Mouse (Mus musculus): ENCODE measurements around the gene Med12. TPM values are rescaled to one million over a fixed set of nuclear protein-coding genes. Genes with fewer than 3 reads are reported as not detected.

The Med12 gene
- total RNA-seq (2021) = 10 to 100 TPM; 17.2 to 19.4 TPM
- long read RNA-seq, experiment 1, full-length matches to known transcripts = 3 of 13 reads
- long read RNA-seq, experiment 1, partial matches to known transcripts = 2 of 13 reads
- long read RNA-seq, experiment 1, other reads (novel, unspliced or antisense) = 8 of 13 reads
- long read RNA-seq, experiment 2, partial matches to known transcripts = 6 of 13 reads
- long read RNA-seq, experiment 2, other reads (novel, unspliced or antisense) = 7 of 13 reads

- peak; percentile 94 for DNase-seq
- Histone ChIP-seq H3K4me3 (peak within 1 kb of the TSS; percentile 73), H3K27ac (peak within 1 kb of the TSS; percentile 91)
- intact Hi-C loops (cut with DNase I) = loop anchor here (2.0 kb wide), 1 partner anchor 19 kb away; the partner anchor contains the start of gene Foxo4
- TF ChIP-seq CTCF (IDR thresholded peaks at IDR 0.05) = no peak
Observed at GRCm38 (mm10) chrX:101273875-101274738, at the start of gene Med12. Gene Med12 (plus strand): TSS chrX:101274030.

- DNase-seq = no peak
- no peak for TF ChIP-seq CTCF (IDR thresholded peaks at IDR 0.05)
- no peak overlapping the region for H3K27ac ChIP-seq
- intact Hi-C loops (cut with DNase I) = no loop called here
- H3K4me3 ChIP-seq = no peak overlapping the region
Observed at GRCm38 (mm10) chrX:101245011-101245410, 28.8 kb upstream of the Med12 start.

- H3K27ac ChIP-seq = peak within 1 kb of the TSS; percentile 90
- no peak for TF ChIP-seq CTCF (IDR thresholded peaks at IDR 0.05)
- DNase-seq = peak; percentile 91
- peak within 1 kb of the TSS; percentile 76 for H3K4me3 ChIP-seq
- intact Hi-C loops (cut with DNase I) = loop anchor here (2.0 kb wide), 3 partner anchors 21 to 79 kb away; partner anchors contain the start of genes Med12 and Snx12
Observed at GRCm38 (mm10) chrX:101253952-101254729, 19.7 kb upstream of the Med12 start, which contains the start of gene Foxo4. Gene Foxo4 (plus strand): TSS chrX:101254528.

GRCm38 (mm10) chrX:101254740-101255139 is 19.1 kb upstream of the Med12 start:
- Histone ChIP-seq H3K27ac (peak overlapping the region; percentile 90), H3K4me3 (peak overlapping the region; percentile 76)
- peak; percentile 15 for DNase-seq
- TF ChIP-seq CTCF (IDR thresholded peaks at IDR 0.05) = no peak
- intact Hi-C loops (cut with DNase I) = loop anchor here (2.0 kb wide), 3 partner anchors 20 to 78 kb away; partner anchors contain the start of genes Med12 and Snx12

- TF ChIP-seq CTCF (IDR thresholded peaks at IDR 0.05) = peak; percentile 29; the same call in 1 of the 2 replicates
- no peak overlapping the region for H3K4me3 ChIP-seq
- no peak overlapping the region for H3K27ac ChIP-seq
- peak; percentile 24 for DNase-seq
- intact Hi-C loops (cut with DNase I) = no loop called here
Observed at GRCm38 (mm10) chrX:101256603-101257002, 17.2 kb upstream of the Med12 start.

GRCm38 (mm10) chrX:101260441-101261325 is 13.1 kb upstream of the Med12 start:
- intact Hi-C loops (cut with DNase I) = no loop called here
- Histone ChIP-seq H3K4me3 (no peak overlapping the region), H3K27ac (no peak overlapping the region)
- no peak for DNase-seq
- no peak for TF ChIP-seq CTCF (IDR thresholded peaks at IDR 0.05)

GRCm38 (mm10) chrX:101263892-101264291 is 9.9 kb upstream of the Med12 start, which contains the start of gene Gm614:
Gene Gm614 (minus strand): TSS chrX:101263992.
- no peak within 1 kb of the TSS for H3K4me3 ChIP-seq
- no peak within 1 kb of the TSS for H3K27ac ChIP-seq
- intact Hi-C loops (cut with DNase I) = no loop called here
- TF ChIP-seq CTCF (IDR thresholded peaks at IDR 0.05) = no peak
- no peak for DNase-seq

- TF ChIP-seq CTCF (IDR thresholded peaks at IDR 0.05) = no peak
- DNase-seq = no peak
- intact Hi-C loops (cut with DNase I) = no loop called here
- Histone ChIP-seq H3K4me3 (no peak overlapping the region), H3K27ac (no peak overlapping the region)
Observed at GRCm38 (mm10) chrX:101266631-101267030, 7.2 kb upstream of the Med12 start.

GRCm38 (mm10) chrX:101268025-101268754 is 5.6 kb upstream of the Med12 start, which contains the start of gene Il2rg:
Gene Il2rg (minus strand): TSS chrX:101268255.
- intact Hi-C loops (cut with DNase I) = no loop called here
- no peak for DNase-seq
- H3K27ac ChIP-seq = peak within 1 kb of the TSS; percentile 24
- peak within 1 kb of the TSS; percentile 54 for H3K4me3 ChIP-seq
- TF ChIP-seq CTCF (IDR thresholded peaks at IDR 0.05) = no peak

- Histone ChIP-seq H3K27ac (peak within 1 kb of the TSS; percentile 24), H3K4me3 (peak within 1 kb of the TSS; percentile 54)
- TF ChIP-seq CTCF (IDR thresholded peaks at IDR 0.05) = no peak
- no peak for DNase-seq
- intact Hi-C loops (cut with DNase I) = no loop called here
Observed at GRCm38 (mm10) chrX:101268755-101269124, 5.1 kb upstream of the Med12 start, which contains the start of gene Gm20489. Gene Gm20489 (minus strand): TSS chrX:101269023.

- TF ChIP-seq CTCF (IDR thresholded peaks at IDR 0.05) = no peak
- peak overlapping the region; percentile 91 for H3K27ac ChIP-seq
- DNase-seq = no peak
- H3K4me3 ChIP-seq = peak overlapping the region; percentile 73
- intact Hi-C loops (cut with DNase I) = no loop called here
Observed at GRCm38 (mm10) chrX:101273410-101273809, 420 bp upstream of the Med12 start.
